Mouse (Mus musculus) megakaryocyte-erythroid progenitor cell, adult 5-6 weeks (primary cell): ENCODE measurements at regions not wholly inside any gene's neighbourhood (a gene's known extent, or its start where the extent isn't known, plus 50 kb on each side); places are given as distances from the start of the nearest gene placed in this dataset.

Experiments
- ATAC-seq: replicated peaks from 2 replicates; pipeline ENCODE4 v1.8.0; 2016; ENCODE audit warnings: mild to moderate bottlenecking, inconsistent platforms; ENCODE audit not compliant: severe bottlenecking, poor library complexity, low FRiP score, low TSS enrichment

GRCm38 (mm10) chr8:109012655-109013054, 481.2 kb upstream of the Pmfbp1 start:
- no peak for ATAC-seq

DNA sequence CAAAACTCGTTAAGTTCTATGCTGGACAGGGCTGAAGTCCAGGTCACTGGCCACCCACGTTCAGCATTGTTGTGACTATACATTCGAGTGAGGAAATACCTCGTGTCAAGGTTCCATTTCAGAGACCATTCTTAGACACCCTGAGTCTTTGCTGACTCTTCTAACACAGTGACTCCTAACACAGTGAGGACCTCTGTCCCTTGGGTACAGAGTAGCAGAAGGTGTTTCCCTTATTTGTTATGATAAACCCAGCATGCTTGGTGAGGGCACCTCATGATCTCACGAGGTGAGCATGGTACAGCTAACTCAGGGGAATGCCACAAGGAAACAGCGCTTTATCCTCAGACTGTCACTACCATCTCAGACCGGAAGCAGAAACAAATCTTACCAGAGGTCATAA, 480.2 kb upstream of the Pmfbp1 start:
- no peak for ATAC-seq

DNA sequence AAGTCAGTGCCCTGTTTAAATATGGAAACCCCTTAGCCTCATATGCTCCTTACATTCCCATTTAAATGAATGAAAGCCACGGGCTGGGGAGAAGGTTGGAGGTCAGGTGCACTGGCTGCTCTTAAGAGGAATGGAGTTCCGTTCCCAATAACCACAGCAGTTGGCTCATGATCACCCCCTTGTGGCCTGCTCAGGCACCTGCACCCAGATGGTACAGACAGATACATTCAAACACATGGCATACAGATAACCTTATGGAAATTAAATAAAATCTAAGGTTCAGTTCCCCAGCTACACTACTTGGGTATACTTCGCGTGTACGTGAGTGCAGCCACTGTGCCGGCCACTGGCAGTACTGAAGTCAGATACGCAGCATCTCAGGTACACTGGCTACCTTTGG, 479.1 kb upstream of the Pmfbp1 start:
- peak; percentile 95 for ATAC-seq

DNA sequence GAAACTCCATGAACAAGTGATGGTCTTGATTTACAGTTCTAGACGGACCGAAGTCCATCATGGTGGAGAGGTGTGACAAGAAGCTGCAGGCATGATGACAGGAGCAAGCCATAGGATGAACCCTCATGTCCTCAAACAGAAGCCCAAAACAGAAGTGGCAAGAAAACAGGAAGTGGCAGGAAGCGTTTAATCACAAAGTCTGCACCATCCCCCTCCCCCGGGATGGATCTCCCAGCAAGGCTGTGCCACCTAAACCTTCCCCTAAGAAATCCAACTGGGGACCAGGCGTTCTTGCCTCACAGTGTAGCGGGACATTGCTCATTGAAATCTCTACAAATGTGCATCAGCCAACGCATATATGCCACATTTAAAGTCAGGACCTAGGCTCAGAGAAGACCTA, 474.3 kb upstream of the Pmfbp1 start:
- ATAC-seq: no peak

- no peak for ATAC-seq
These were observed 473.7 kb upstream of the Pmfbp1 start for GRCm38 (mm10) chr8:109020102-109020501.

GRCm38 (mm10) chr8:109027923-109028322, 465.9 kb upstream of the Pmfbp1 start:
- ATAC-seq: no peak

- ATAC-seq: no peak
These were observed 440.2 kb upstream of the Pmfbp1 start for GRCm38 (mm10) chr8:109053608-109054007.

- ATAC-seq: no peak
These were observed 434.7 kb upstream of the Pmfbp1 start for GRCm38 (mm10) chr8:109059152-109059551.

DNA sequence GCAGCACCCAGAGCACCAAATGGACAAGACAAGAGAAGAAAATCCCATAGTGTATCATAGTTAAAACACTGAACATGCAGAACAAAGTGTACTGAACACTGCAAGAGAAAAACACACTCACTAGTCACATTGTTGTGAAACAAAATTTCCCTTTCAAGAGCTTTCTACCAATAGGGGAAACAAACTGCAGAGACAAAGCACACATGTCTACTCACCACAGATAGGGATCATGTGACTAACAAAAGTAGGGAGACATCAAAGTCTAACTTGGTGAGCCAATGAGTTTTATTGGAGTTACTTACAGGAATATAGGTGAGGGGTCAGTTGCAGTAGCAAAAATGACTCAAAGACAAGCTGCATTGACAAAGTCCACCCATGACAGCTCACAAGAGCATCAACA, 431.5 kb upstream of the Pmfbp1 start:
- ATAC-seq: no peak

DNA sequence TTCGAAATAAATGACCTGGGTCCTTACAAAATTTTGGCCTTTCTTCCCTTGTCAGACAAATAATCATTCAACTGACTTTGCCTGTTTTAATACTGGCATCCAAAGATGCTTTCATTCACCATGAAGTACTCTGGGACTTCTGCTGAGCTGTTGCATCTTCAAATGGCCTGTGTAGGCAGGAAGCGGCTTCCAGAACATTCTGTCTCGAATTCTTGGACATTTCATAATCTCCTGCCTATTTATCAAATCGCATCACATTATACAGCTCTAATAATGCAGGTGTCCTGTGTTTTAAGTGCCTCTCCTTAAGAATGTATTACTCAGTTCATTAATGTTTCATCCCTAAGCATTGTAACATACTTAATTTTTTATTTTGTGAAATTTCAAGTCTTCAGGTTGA, 420.1 kb upstream of the Pmfbp1 start:
- no peak for ATAC-seq

- ATAC-seq: no peak
These were observed 418.8 kb upstream of the Pmfbp1 start for GRCm38 (mm10) chr8:109075006-109075405.

DNA sequence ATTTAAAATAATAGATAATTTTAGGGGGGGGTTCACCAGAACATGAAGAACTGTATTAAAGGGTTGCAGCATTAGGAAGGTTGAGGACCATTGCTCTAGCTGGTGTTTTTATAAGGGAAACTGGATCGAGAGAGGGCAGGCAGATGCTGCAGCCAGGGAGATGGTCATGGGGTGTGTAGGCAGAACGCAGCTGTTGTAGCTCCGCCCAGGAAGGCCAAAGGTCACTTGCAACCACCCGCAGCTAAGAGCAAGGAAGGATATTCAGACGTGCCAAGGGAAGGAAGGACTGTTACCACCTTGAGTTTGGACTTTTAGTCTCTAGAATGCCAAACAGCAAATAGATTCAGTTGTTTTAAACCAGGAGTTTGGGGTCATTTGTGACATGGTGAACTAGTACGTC, 414.6 kb upstream of the Pmfbp1 start:
- ATAC-seq: no peak

DNA sequence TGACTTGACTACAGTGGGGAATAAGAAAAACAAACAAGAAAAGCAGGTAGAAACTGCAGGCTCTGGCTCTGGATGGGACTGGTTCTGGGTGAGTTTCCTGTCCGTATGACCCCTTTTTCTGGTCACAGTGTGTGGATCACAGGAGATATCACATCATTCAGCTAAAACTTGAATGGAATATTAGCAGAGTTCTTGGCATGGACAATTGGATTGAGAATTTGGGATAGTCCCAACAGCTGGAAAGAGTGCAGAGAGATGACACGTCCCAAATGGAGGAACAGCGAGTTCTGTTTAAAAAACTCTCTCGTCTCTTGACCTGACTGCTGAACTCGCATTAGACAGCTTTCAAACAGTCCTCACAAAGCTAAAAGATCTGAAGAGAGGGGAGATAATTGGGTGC, 412.5 kb upstream of the Pmfbp1 start:
- ATAC-seq: no peak

DNA sequence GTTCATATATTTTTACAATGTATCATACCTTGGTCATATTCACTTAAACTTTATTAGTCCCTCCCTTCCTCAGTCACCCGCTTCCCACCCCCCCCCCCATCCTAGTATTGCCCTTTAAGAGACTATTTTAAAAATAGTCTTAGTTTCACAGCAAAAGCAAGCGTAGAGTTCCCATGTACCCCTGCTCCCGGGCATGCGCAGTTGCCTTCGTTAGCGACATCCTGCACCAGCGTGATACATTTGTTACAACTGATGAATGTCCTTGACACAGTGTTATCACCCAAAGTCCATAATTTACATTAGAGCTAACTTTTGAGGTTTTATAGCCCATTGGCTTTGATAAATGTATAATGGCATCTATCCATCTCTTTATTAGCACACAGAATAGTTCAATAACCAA, 408.7 kb upstream of the Pmfbp1 start:
- ATAC-seq: no peak

DNA sequence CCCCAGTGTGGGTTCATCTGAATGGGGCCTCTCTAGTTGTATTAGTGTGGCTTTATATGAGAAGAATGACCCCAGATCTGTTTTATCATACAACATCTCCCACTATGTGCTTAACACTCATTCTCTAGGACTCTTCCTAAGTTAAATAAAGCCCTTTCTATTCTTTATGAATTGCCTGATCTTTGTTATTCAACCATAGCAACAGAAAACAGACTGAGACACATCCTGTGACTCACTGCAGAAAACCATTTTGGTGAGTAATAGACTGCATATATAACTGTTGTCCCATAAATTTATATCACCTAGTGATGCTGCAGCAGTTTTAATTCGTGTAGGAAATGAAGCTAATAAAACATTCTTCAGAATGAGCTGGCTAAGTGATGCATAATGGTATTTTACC, 406.0 kb upstream of the Pmfbp1 start:
- ATAC-seq: no peak

DNA sequence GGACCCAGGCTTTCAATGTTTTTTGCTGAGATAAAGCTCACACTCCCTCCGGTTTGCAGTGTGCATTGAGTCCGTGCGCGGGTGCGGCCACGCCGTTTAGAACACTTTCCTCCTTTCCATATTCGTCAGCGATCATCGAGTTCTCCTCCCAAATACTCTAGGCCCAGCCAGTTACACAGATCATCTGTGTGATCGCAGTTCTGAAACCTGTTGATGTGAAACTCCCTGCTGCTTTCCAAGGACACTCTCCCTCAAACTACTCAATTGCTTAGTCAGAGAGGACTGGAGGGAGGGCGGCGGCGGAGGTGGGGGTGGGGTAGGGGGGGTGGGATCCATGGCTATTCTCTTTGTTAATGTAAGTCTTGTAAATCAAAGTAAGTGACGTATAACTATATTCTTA, 394.2 kb upstream of the Pmfbp1 start:
- ATAC-seq: no peak

- no peak for ATAC-seq
These were observed 392.4 kb upstream of the Pmfbp1 start for GRCm38 (mm10) chr8:109101416-109101815.

GRCm38 (mm10) chr8:109104798-109105326, 389.0 kb upstream of the Pmfbp1 start:
- ATAC-seq: no peak

GRCm38 (mm10) chr8:109105693-109106092, 388.1 kb upstream of the Pmfbp1 start:
- ATAC-seq: no peak

- no peak for ATAC-seq
These were observed 386.9 kb upstream of the Pmfbp1 start for GRCm38 (mm10) chr8:109106971-109107370.

GRCm38 (mm10) chr8:109107762-109108161, 386.1 kb upstream of the Pmfbp1 start:
- no peak for ATAC-seq

GRCm38 (mm10) chr8:109109390-109109789, 384.4 kb upstream of the Pmfbp1 start:
- no peak for ATAC-seq
